8 mouse cellular contexts compared by ENCODE assay signal in genomic region chr4:49845612-49845985, GRCm38 (mm10). TPM values are rescaled to one million over a fixed set of nuclear protein-coding genes. Genes with fewer than 3 reads are reported as not detected.
DNase-seq lines count a peak whose midpoint lies in the region; ATAC-seq and TF ChIP-seq lines count a peak whose summit lies in the region.

TSS of gene Grin3a (minus strand) at chr4:49845744.

- no peaks in the 10 kb centered on the region for H3K4me1 ChIP-seq in hindbrain, embryonic 11.5 days (replicated peaks; ENCODE audit: control insufficient read depth, insufficient read depth, low read length)
- peaks cover 8% of the 10 kb centered on the region; the same call in 1 of the 2 replicates for H3K4me1 ChIP-seq in lung, postnatal 0 days (ENCODE audit: insufficient read depth, low read depth, low read length)
- no peaks in the 10 kb centered on the region for H3K4me1 ChIP-seq in small intestine, adult 2 months (ENCODE audit: control insufficient read depth, insufficient read depth, insufficient read length, low read length)

- peak; percentile 90 for ATAC-seq in hindbrain, embryonic 11.5 days (ENCODE audit: low FRiP score)
- peak; percentile 67 for ATAC-seq in lung, postnatal 0 days
- no peak for ATAC-seq in erythroblast, adult 5-6 weeks (replicated peaks; ENCODE audit: low FRiP score, poor library complexity, severe bottlenecking)

- H3K27me3 ChIP-seq in hindbrain, embryonic 11.5 days (ENCODE audit: control insufficient read depth, insufficient read depth, low read length) = peaks cover 24% of the 10 kb centered on the region
- H3K27me3 ChIP-seq in lung, postnatal 0 days (replicated peaks; ENCODE audit: insufficient read depth, low read length) = peaks cover 18% of the 10 kb centered on the region
- peaks cover 16% of the 10 kb centered on the region for H3K27me3 ChIP-seq in small intestine, adult 2 months (ENCODE audit: control insufficient read depth, insufficient read depth, low read length)

- peak within 1 kb of the TSS; percentile 52 for H3K9ac ChIP-seq in hindbrain, embryonic 11.5 days (ENCODE audit: low read depth, low read length)
- no peak within 1 kb of the TSS for H3K9ac ChIP-seq in lung, postnatal 0 days (replicated peaks; ENCODE audit: low read depth)

- peak within 1 kb of the TSS; percentile 98 for H3K4me2 ChIP-seq in hindbrain, embryonic 11.5 days (replicated peaks; ENCODE audit: low read depth, low read length)
- peak within 1 kb of the TSS; percentile 57 for H3K4me2 ChIP-seq in lung, postnatal 0 days (replicated peaks; ENCODE audit: low read depth, low read length)

- no peak within 1 kb of the TSS for H3K27ac ChIP-seq in hindbrain, embryonic 11.5 days (ENCODE audit: low read depth, low read length)
- no peak within 1 kb of the TSS for H3K27ac ChIP-seq in lung, postnatal 0 days (ENCODE audit: low read length)
- H3K27ac ChIP-seq in small intestine, adult 2 months (ENCODE audit: insufficient read depth, low read depth, low read length) = no peak within 1 kb of the TSS

- WGBS in hindbrain, embryonic 11.5 days = under 1% methylated on average over 25 of the region's 25 CpGs
- 0% methylated on average over 25 of the region's 25 CpGs for WGBS in lung, postnatal 0 days
- 3% methylated on average over 25 of the region's 25 CpGs for WGBS in small intestine, adult 2 months

- no peak for TF ChIP-seq EP300 in lung, postnatal 0 days (IDR thresholded peaks at IDR 0.05)

- H3K4me3 ChIP-seq in hindbrain, embryonic 11.5 days (ENCODE audit: low read depth, low read length) = peak within 1 kb of the TSS; percentile 57
- H3K4me3 ChIP-seq in lung, postnatal 0 days (ENCODE audit: low read depth, low read length) = peak within 1 kb of the TSS; percentile 39
- H3K4me3 ChIP-seq in small intestine, adult 2 months (ENCODE audit: low read depth, low read length) = peak within 1 kb of the TSS; percentile 22

- no peaks in the 10 kb centered on the region for H3K36me3 ChIP-seq in hindbrain, embryonic 11.5 days (ENCODE audit: control insufficient read depth, insufficient read depth, low read length)
- no peaks in the 10 kb centered on the region for H3K36me3 ChIP-seq in lung, postnatal 0 days (ENCODE audit: insufficient read depth, low read length)
- no peaks in the 10 kb centered on the region for H3K36me3 ChIP-seq in small intestine, adult 2 months (ENCODE audit: control insufficient read depth, insufficient read depth, low read length)

- TF ChIP-seq POLR2A in small intestine, adult 2 months (IDR thresholded peaks at IDR 0.05; ENCODE audit: low read depth, low read length) = no peak

- peak; percentile 60 for TF ChIP-seq CTCF in lung, postnatal 0 days (IDR thresholded peaks at IDR 0.05)
- TF ChIP-seq CTCF in small intestine, adult 2 months (IDR thresholded peaks at IDR 0.05; ENCODE audit: extremely low read depth, insufficient read length, insufficient replicate concordance, low read depth, low read length) = 0 out of 2 replicates have a peak, but pooled peaks have one; percentile 9

- DNase-seq in Muller cell, postnatal 12 days (ENCODE audit: inconsistent ontology term) = peak; percentile 65
- DNase-seq in cerebellum, adult 9-11 months = peak; percentile 29
- DNase-seq in frontal cortex, adult 2 months (ENCODE audit: extremely low spot score in 1 of 2, low spot score in 1 of 2) = peak; percentile 42 to 81
- DNase-seq in hindbrain, embryonic 11.5 days (ENCODE audit: low spot score) = peak; percentile 76
- peak; percentile 77 to 86 for DNase-seq in layer of hippocampus, postnatal 10 days (ENCODE audit: low spot score in 2 of 2)
- DNase-seq in lung, postnatal 0 days (ENCODE audit: low spot score) = peak; percentile 45

- no peaks in the 10 kb centered on the region for H3K9me3 ChIP-seq in hindbrain, embryonic 11.5 days (ENCODE audit: control insufficient read depth, low read length)
- H3K9me3 ChIP-seq in lung, postnatal 0 days (ENCODE audit: low read length) = no peaks in the 10 kb centered on the region

RNA-seq across cellular contexts. Expression of gene Grin3a, which starts in this region (rescaled TPM):
- 10.9 and 16.9 TPM in 2 replicates for polyA plus RNA-seq in frontal cortex, adult 2 months (2012; rRNA removed)
- 1.1 and 1.5 TPM in 2 replicates for polyA plus RNA-seq in hindbrain, embryonic 11.5 days (2014; fragmentation: Nextera tagmentation; extraction: Ambion mirVana)
- 10 to 100 TPM; 81.5 to 84.2 TPM for total RNA-seq in layer of hippocampus, postnatal 10 days (2021)
- 0.02 and 0.08 TPM in 2 replicates for polyA plus RNA-seq in lung, postnatal 0 days (2015; fragmentation: Nextera tagmentation; extraction: Ambion mirVana)
- 0.03 TPM in 2 replicates for polyA plus RNA-seq in small intestine, adult 2 months (2012; rRNA removed)
- not detected in 2 replicates for total RNA-seq in erythroblast, adult 5-6 weeks (2015; ENCODE audit: low replicate concordance)
- not detected in 2 replicates for total RNA-seq in erythroblast, adult 5-6 weeks (2017; ENCODE audit: low replicate concordance)

Comparison
In these comparisons a context has a peak if more than half of its experiments do, and no peak if none do; other contexts are left out.
1. RNA of gene Grin3a (total RNA-seq): 81.5 to 84.2 TPM in layer of hippocampus, postnatal 10 days; not detected in erythroblast, adult 5-6 weeks; every median in the first group is over 10 times any median in the second.
2. Peak in DNase-seq, ATAC-seq, H3K4me3 ChIP-seq and H3K4me2 ChIP-seq in lung, postnatal 0 days; RNA of the gene not detected or under 1 TPM.
3. DNase-seq: peak in every context shown above with its lines; median percentile 82 in layer of hippocampus, postnatal 10 days; 76 in hindbrain, embryonic 11.5 days; 65 in Muller cell, postnatal 12 days; 62 in frontal cortex, adult 2 months; 45 in lung, postnatal 0 days; 29 in cerebellum, adult 9-11 months.
4. Peak in every context shown above with its lines, with median percentiles within 50 percentile points of each other: H3K4me3 ChIP-seq.